1 mouse cellular context compared by ENCODE assay signal in genomic region chr7:80207314-80207731, GRCm38 (mm10).
TF ChIP-seq lines count a peak whose summit lies in the region.

No protein-coding gene starts in this region.

TF ChIP-seq in ES-E14, 5 proteins besides CTCF, POLR2A, EP300 and RAD21:
- TF ChIP-seq MAFK (IDR thresholded peaks at IDR 0.05; ENCODE audit: insufficient read depth, low read depth, low read length) (peak; percentile 50; the same call in 1 of the 2 replicates), CHD2 (IDR thresholded peaks at IDR 0.05; ENCODE audit: low read depth, low read length) (no peak)
